Comparison of ENCODE assay signal across 8 mouse cellular contexts in genomic region chr5:138619211-138620128, GRCm38 (mm10). TPM values are rescaled to one million over a fixed set of nuclear protein-coding genes. Genes with fewer than 3 reads are reported as not detected.
A peak's percentile ranks its signal among the peaks of the same experiment; 100 is the strongest.
DNase-seq lines count a peak whose midpoint lies in the region; ATAC-seq lines count a peak whose summit lies in the region.

Zfp68 (minus strand) TSS chr5:138619761.

- peak within 1 kb of the TSS; percentile 99 for H3K9ac ChIP-seq in hindbrain, embryonic 14.5 days

- H3K4me2 ChIP-seq in hindbrain, embryonic 14.5 days (replicated peaks): peak within 1 kb of the TSS; percentile 60

- peak within 1 kb of the TSS; percentile 93 for H3K4me3 ChIP-seq in hindbrain, embryonic 14.5 days (replicated peaks; ENCODE audit: low read length)

- no peaks in the 10 kb centered on the region for H3K27me3 ChIP-seq in hindbrain, embryonic 14.5 days (ENCODE audit: control insufficient read depth, insufficient read depth, low read length)

- H3K36me3 ChIP-seq in hindbrain, embryonic 14.5 days (replicated peaks; ENCODE audit: control insufficient read depth, insufficient read depth): peaks cover 31% of the 10 kb centered on the region

- peak within 1 kb of the TSS; percentile 99 for H3K27ac ChIP-seq in hindbrain, embryonic 14.5 days

- H3K4me1 ChIP-seq in hindbrain, embryonic 14.5 days (replicated peaks; ENCODE audit: control insufficient read depth, insufficient read depth, low read length): peaks cover 21% of the 10 kb centered on the region

- H3K9me3 ChIP-seq in hindbrain, embryonic 14.5 days (ENCODE audit: control insufficient read depth, low read length): peaks cover 31% of the 10 kb centered on the region

- under 1% methylated on average over 42 of the region's 43 CpGs for WGBS in hindbrain, embryonic 14.5 days

- peak; percentile 98 for DNase-seq in R1 (ENCODE audit: low read depth, low spot score)
- DNase-seq in cerebellum, postnatal 25 days: peak; percentile 92 to 96
- DNase-seq in frontal cortex, postnatal 25 days (ENCODE audit: low spot score in 2 of 2): peak; percentile 82 to 85
- peak; percentile 92 for DNase-seq in hindbrain, embryonic 14.5 days (ENCODE audit: low spot score)
- peak; percentile 91 for DNase-seq in layer of hippocampus, postnatal 36 days
- DNase-seq in lung, postnatal 36 days: peak; percentile 99
- peak; percentile 98 for DNase-seq in retina, postnatal 1 day
- DNase-seq in urinary bladder, adult 18-20 months (ENCODE audit: low spot score in 2 of 2): peak; percentile 82 to 89

- ATAC-seq in hindbrain, embryonic 14.5 days (ENCODE audit: low FRiP score): peak; percentile 96

RNA-seq across cellular contexts. Expression of gene Zfp68, which starts in this region (rescaled TPM):
- polyA plus RNA-seq in hindbrain, embryonic 14.5 days (2014; fragmentation: Nextera tagmentation; extraction: Ambion mirVana): 83.0 and 91.1 TPM in 2 replicates
- 10 to 100 TPM; 34.2 to 34.9 TPM for total RNA-seq in layer of hippocampus, postnatal 36 days (2021)

Comparison
In these comparisons a context has a peak if more than half of its experiments do, and no peak if none do; other contexts are left out.
1. Peak in every context shown above with its lines: DNase-seq, ATAC-seq, H3K4me3 ChIP-seq and H3K27ac ChIP-seq.